Mouse (Mus musculus) intestine, embryonic 16.5 days (tissue): ENCODE results near the gene Dab1. TPM values are rescaled to one million over a fixed set of nuclear protein-coding genes. Genes with fewer than 3 reads are reported as not detected.
A peak's percentile ranks its signal among the peaks of the same experiment; 100 is the strongest.

Experiments
- ATAC-seq: fragments of 200-750 bp; cut with Nextera tagmentation; 2 replicates; pipeline ENCODE4 v1.8.0; 2017; ENCODE audit warnings: moderate TSS enrichment, moderate library complexity
- H3K27ac ChIP-seq: fragments of 300-500 bp; sonication (generic); 2 replicates; pipeline ENCODE4 v1.5.1; 2014; ENCODE audit warnings: mild to moderate bottlenecking, low read length
- H3K27me3 ChIP-seq: fragments of 300-500 bp; sonication (generic); replicated peaks from 2 replicates; pipeline ENCODE4 v1.6.1; 2014; ENCODE audit warnings: low read length, control low read depth, mixed read lengths; ENCODE audit not compliant: control insufficient read depth, insufficient read depth
- H3K36me3 ChIP-seq: fragments of 300-500 bp; sonication (generic); 2 replicates; pipeline ENCODE4 v1.6.1; 2014; ENCODE audit warnings: low read length, control low read depth; ENCODE audit not compliant: control insufficient read depth, insufficient read depth
- H3K4me1 ChIP-seq: fragments of 300-500 bp; sonication (generic); 2 replicates; pipeline ENCODE4 v1.6.1; 2014; ENCODE audit warnings: low read length, control low read depth, mixed read lengths; ENCODE audit not compliant: control insufficient read depth, insufficient read depth
- H3K4me2 ChIP-seq: fragments of 300-500 bp; sonication (generic); 2 replicates; pipeline ENCODE4 v1.6.1; 2014; ENCODE audit warnings: low read depth, low read length, control low read depth
- H3K4me3 ChIP-seq: fragments of 300-500 bp; sonication (generic); 2 replicates; pipeline ENCODE4 v1.5.1; 2014; ENCODE audit warnings: mild to moderate bottlenecking, low read length
- H3K9ac ChIP-seq: fragments of 300-500 bp; sonication (generic); 2 replicates; pipeline ENCODE4 v1.6.1; 2014; ENCODE audit warnings: low read depth, low read length
- H3K9me3 ChIP-seq: fragments of 300-500 bp; sonication (generic); 2 replicates; pipeline ENCODE4 v1.6.1; 2016; ENCODE audit warnings: low read length, control low read depth; ENCODE audit not compliant: control insufficient read depth
- WGBS: fragments of 180-500 bp; shearing (Covaris S2); extraction: QIAGEN DNeasy Blood & Tissue Kit; methylation state at CpG from one replicate; pipeline ENCODE4 v1.1.7; 2014; 5-methylcytosine and 5-hydroxymethylcytosine counted together
- polyA plus RNA-seq: library from polyadenylated mRNA; unstranded; fragments of >200 nt; fragmentation: Nextera tagmentation; extraction: Ambion mirVana; gene quantifications from 2 replicates; pipeline ENCODE4 v1.2.1, GENCODE M21; 2015

Gene Dab1
- polyA plus RNA-seq, 1 experiment from 2014 or later: 54.5 TPM

GRCm38 (mm10) chr4:104452587-104452986, 833.4 kb downstream of the Dab1 start:
- H3K4me1 ChIP-seq: no peaks in the 10 kb centered on the region
- no peak overlapping the region for H3K4me3 ChIP-seq
- H3K9ac ChIP-seq: no peak overlapping the region
- H3K4me2 ChIP-seq: no peak overlapping the region
- no peak for ATAC-seq
- no peaks in the 10 kb centered on the region for H3K36me3 ChIP-seq
- H3K27me3 ChIP-seq: no peaks in the 10 kb centered on the region
- H3K9me3 ChIP-seq: no peaks in the 10 kb centered on the region
- H3K27ac ChIP-seq: no peak overlapping the region
- 66% methylated on average over 7 of the region's 7 CpGs for WGBS

GRCm38 (mm10) chr4:104455151-104455550, 836.0 kb downstream of the Dab1 start:
- Histone ChIP-seq H3K36me3 (no peaks in the 10 kb centered on the region), H3K4me3 (no peak overlapping the region), H3K27me3 (no peaks in the 10 kb centered on the region), H3K4me2 (no peak overlapping the region), H3K9ac (no peak overlapping the region), H3K4me1 (peaks cover 4% of the 10 kb centered on the region; the same call in 1 of the 2 replicates), H3K27ac (no peak overlapping the region), H3K9me3 (no peaks in the 10 kb centered on the region)
- WGBS: 54% methylated on average over 9 of the region's 9 CpGs
- ATAC-seq: no peak

- Histone ChIP-seq H3K9me3 (no peaks in the 10 kb centered on the region), H3K9ac (no peak overlapping the region), H3K4me1 (peaks cover 4% of the 10 kb centered on the region; the same call in 1 of the 2 replicates), H3K27me3 (no peaks in the 10 kb centered on the region), H3K27ac (no peak overlapping the region), H3K4me2 (no peak overlapping the region), H3K36me3 (no peaks in the 10 kb centered on the region), H3K4me3 (no peak overlapping the region)
- 75% methylated on average over 3 of the region's 3 CpGs for WGBS
- peak; percentile 36; the same call in 1 of the 2 replicates for ATAC-seq
These were observed 836.6 kb downstream of the Dab1 start for GRCm38 (mm10) chr4:104455760-104456159.

- Histone ChIP-seq H3K4me1 (peaks cover 4% of the 10 kb centered on the region; the same call in 1 of the 2 replicates), H3K9me3 (no peaks in the 10 kb centered on the region), H3K27ac (no peak overlapping the region), H3K27me3 (no peaks in the 10 kb centered on the region), H3K4me2 (no peak overlapping the region), H3K9ac (no peak overlapping the region), H3K36me3 (no peaks in the 10 kb centered on the region), H3K4me3 (no peak overlapping the region)
- peak; percentile 52; the same call in 1 of the 2 replicates for ATAC-seq
- 78% methylated on average over 7 of the region's 7 CpGs for WGBS
These were observed 837.2 kb downstream of the Dab1 start for GRCm38 (mm10) chr4:104456173-104456873.

- Histone ChIP-seq H3K9me3 (no peaks in the 10 kb centered on the region), H3K9ac (no peak overlapping the region), H3K36me3 (no peaks in the 10 kb centered on the region), H3K4me1 (peaks cover 14% of the 10 kb centered on the region), H3K4me2 (no peak overlapping the region), H3K4me3 (no peak overlapping the region), H3K27ac (no peak overlapping the region), H3K27me3 (no peaks in the 10 kb centered on the region)
- no peak for ATAC-seq
- 54% methylated on average over 5 of the region's 5 CpGs for WGBS
These were observed 839.6 kb downstream of the Dab1 start for GRCm38 (mm10) chr4:104458726-104459125.

GRCm38 (mm10) chr4:104461106-104462011, 842.2 kb downstream of the Dab1 start:
- no peaks in the 10 kb centered on the region for H3K27me3 ChIP-seq
- peaks cover 16% of the 10 kb centered on the region for H3K4me1 ChIP-seq
- H3K27ac ChIP-seq: no peak overlapping the region
- no peak for ATAC-seq
- no peak overlapping the region for H3K4me2 ChIP-seq
- WGBS: 84% methylated on average over 12 of the region's 12 CpGs
- H3K4me3 ChIP-seq: no peak overlapping the region
- no peak overlapping the region for H3K9ac ChIP-seq
- no peaks in the 10 kb centered on the region for H3K36me3 ChIP-seq
- H3K9me3 ChIP-seq: no peaks in the 10 kb centered on the region

- WGBS: 48% methylated on average over 11 of the region's 11 CpGs
- Histone ChIP-seq H3K9ac (0 out of 2 replicates have a peak overlapping the region, but pooled peaks have one; percentile 26), H3K4me3 (peak overlapping the region; percentile 5; the same call in 1 of the 2 replicates), H3K36me3 (no peaks in the 10 kb centered on the region), H3K4me2 (peak overlapping the region; percentile 33; the same call in 1 of the 2 replicates), H3K27ac (peak overlapping the region; percentile 82), H3K9me3 (no peaks in the 10 kb centered on the region), H3K4me1 (peaks cover 16% of the 10 kb centered on the region), H3K27me3 (no peaks in the 10 kb centered on the region)
- peak; percentile 62 for ATAC-seq
These were observed 844.0 kb downstream of the Dab1 start for GRCm38 (mm10) chr4:104462932-104463780.

- peak overlapping the region; percentile 82 for H3K27ac ChIP-seq
- WGBS: 43% methylated on average over 7 of the region's 7 CpGs
- H3K36me3 ChIP-seq: no peaks in the 10 kb centered on the region
- peak overlapping the region; percentile 31 for H3K4me3 ChIP-seq
- ATAC-seq: peak; percentile 69
- H3K4me2 ChIP-seq: peak overlapping the region; percentile 33; the same call in 1 of the 2 replicates
- H3K9me3 ChIP-seq: no peaks in the 10 kb centered on the region
- H3K9ac ChIP-seq: peak overlapping the region; percentile 12; the same call in 1 of the 2 replicates
- H3K27me3 ChIP-seq: no peaks in the 10 kb centered on the region
- H3K4me1 ChIP-seq: peaks cover 16% of the 10 kb centered on the region
These were observed 844.6 kb downstream of the Dab1 start for GRCm38 (mm10) chr4:104463781-104464170.
